Mouse (Mus musculus) testis, adult 2 months (tissue): Measurements from ENCODE around the gene Exoc2.

Experiments used
- CTCF ChIP-seq: fragments of 200-500 bp; IDR thresholded peaks from 2 replicates; pipeline ENCODE4 v1.5.1; 2012; ENCODE audit warnings: low read depth, mild to moderate bottlenecking, inconsistent platforms, low read length, moderate library complexity; ENCODE audit not compliant: control insufficient read depth, insufficient read depth, insufficient replicate concordance
- POLR2A ChIP-seq: fragments of 200-500 bp; IDR thresholded peaks from 2 replicates; pipeline ENCODE4 v1.6.1; 2012; ENCODE audit warnings: low read depth, mild to moderate bottlenecking, inconsistent platforms, low read length, moderate library complexity; ENCODE audit not compliant: control insufficient read depth

GRCm38 (mm10) chr13:30913757-30914156 is 60.1 kb downstream of the Exoc2 start:
- no peak for TF ChIP-seq CTCF
- TF ChIP-seq POLR2A = no peak
